Mouse (Mus musculus) layer of hippocampus, postnatal 14 days (tissue): ENCODE measurements at regions not wholly inside any gene's neighbourhood (a gene's known extent, or its start where the extent isn't known, plus 50 kb on each side); places are given as distances from the start of the nearest gene placed in this dataset.
A peak's percentile ranks its signal among the peaks of the same experiment; 100 is the strongest.

Experiments used
- DNase-seq, 2 experiments: peaks; one replicate each; pipeline ENCODE4 v3.0.0; 2021 to 2022; ENCODE audit warnings: low spot score in 2 of 2, mixed read lengths in 1 of 2

DNA sequence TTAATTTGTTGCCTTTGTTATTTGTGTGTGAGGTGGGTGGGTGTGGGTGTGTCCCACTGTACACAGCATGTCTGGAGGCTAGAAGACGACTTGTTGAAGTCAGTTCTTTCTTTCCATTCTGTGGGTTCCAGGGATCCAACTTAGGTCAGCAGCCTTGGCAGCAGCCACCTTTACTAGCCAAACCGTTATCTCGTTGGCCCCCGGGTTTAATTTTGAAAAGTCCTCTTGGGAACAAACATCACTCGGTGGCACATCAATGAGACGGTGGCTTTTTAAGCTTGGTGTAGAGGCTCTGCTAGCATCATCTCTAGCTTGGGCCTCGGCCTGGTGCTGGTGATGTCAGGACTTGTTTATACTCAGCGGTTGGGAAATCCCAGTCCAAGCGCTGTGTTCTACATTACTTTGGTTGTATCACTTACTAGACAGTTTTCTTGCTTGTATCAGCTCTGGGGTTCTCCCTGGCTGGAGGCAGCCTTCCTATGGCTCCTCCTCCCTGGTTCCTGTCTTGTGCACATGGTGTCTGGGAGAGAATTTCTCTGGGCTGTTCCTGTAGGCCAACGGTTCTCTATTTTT lies 217.6 kb downstream of the Tle3 start:
- no peak for DNase-seq

DNA sequence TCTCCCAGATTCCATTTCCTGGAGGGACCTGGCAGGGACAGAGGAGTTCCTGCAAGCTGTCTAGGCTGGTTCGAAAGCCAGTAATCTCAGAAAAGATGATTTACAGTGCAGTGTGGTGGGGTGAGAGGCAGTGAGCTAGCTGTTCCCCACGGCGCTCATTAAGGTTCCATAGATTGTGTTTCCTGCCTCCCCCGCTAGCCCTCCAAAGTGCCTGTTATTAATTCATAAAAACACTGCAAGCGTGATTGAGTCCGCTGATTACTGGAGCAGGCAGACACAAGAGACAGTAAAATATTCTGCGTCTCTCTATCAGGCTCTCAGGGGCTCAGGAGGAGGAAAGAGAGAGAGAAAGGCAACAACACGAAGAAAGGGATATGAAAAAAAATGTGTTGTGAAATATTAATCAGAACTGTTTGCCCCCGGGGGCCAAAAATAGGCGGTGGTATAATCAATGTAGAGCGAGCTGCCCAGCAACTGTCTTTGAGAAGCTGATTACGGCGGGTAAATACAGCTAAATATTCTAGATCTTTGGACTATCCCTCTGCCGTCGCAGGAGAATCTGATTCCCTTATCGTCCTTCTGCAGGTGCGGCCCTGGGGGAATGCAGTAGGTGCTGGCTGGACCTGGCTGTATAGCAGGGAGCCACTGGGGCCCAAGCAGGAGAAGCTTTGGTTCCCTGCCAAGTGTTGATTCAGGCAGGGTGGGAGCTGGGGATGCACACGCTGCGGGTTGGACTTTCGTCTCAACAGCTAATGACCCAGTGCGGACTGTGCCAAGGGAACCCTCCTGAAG lies 211.3 kb downstream of the Tle3 start:
- DNase-seq = no peak

DNA sequence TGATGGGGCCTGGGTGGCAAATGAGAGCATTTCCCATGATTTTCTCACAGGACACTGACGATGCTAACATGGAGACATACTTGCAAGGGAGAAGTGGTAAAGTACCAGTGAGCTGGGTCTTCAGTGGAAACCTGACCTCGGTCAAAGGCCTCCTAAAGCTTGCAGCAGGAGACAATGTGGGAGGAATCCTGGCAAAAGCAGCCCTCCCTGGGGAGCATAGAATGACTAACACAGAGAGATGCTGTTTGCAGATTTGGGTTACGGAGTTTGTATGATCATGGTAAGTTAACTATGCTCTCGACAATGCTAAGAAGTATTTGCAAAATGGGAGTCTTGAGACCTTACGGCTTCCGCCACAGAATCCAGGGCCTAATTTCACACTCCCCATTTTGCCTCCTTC lies 208.9 kb downstream of the Tle3 start:
- no peak for DNase-seq

DNA sequence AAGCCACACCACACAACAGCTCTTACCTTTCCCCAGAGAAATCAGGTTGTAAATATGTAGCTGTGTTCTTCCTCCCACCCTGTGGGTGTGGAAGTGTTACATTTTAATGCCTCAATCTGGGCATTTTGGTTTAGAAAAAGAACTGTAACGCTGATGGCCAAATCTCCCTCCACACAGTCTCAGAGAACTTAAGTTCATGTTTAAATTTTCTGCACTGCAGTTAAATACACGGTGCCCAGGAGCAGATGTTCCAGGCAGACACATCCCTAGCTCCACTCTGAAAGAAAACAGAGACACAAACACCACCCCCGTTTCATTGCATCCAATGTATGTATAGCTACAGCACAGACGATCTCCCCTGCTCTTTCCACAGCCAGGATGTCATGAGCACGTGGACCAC lies 206.1 kb downstream of the Tle3 start:
- DNase-seq = no peak

DNA sequence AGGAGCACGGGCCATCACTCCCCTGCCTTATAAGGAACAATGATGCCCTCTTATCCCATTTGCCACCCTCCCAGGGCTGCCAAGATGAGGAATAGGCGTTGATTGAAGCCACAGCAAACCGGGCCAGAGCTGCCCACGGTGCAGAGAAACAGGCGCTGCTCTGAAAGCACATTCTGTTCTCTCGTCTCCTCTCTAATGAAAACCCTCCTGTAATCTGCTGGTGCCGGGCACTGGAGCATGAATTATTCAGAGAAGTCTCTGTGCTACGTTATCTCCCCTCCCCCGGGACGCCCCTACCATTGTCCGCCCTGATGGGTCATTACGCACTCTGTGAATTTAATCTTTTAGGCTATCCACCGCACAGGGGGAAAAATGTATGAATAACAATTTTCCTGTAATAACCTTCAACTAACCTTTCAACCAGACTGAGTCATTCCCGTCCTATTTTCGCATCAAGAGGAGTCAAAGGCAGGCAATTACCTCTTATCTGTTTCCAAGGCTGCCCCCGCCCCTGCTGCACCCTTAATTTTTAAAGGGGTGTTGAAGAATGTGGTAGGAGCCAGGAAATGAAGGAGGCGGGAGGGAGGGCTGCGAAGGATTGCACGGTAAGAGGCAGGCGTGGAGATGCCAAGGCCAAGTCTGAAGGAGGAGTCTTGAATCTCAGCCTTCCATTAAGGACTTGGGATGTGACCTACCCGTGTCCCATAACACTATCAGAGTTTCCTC lies 201.6 kb downstream of the Tle3 start:
- DNase-seq = peak; percentile 65 to 84

DNA sequence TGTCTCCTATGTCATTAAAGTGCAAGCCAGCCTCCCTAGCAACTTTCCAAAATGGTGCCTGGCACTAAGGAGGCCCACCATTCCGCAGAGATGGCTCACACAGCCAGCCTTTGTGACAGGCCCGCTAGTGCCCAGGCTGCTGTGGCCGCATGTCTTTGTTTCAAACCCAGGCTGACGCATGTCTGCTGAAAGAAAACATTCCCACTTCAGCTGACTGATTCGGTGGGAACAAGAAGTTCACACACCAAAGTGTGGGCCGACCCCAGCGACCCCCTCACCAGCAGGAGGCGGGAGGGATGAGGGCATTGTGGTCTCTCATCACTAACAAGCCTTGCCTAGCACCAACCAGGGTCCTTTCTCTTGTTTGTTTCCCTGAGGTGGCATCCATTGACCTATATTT lies 190.9 kb downstream of the Tle3 start:
- peak in 1 of 2 experiments; percentile 23 for DNase-seq

DNA sequence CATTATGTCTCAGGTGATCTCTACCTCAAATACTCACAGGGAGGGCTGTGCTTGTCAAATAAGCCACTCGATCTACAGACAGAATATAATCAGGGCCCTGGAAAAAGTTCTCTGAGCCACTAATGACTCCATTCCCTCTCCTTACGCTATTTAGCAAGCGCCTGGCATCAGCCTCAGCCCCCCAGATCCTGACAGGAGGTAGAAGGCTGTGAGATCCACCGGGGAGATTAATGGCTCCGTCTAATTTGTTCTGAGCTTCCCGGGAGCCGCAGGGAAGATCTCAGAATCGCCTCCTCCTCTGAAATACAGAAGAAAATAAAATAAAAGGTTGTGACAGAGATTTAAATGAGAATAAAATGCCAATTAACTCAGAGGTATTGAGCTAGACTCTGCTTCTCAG lies 189.4 kb downstream of the Tle3 start:
- no peak for DNase-seq

DNA sequence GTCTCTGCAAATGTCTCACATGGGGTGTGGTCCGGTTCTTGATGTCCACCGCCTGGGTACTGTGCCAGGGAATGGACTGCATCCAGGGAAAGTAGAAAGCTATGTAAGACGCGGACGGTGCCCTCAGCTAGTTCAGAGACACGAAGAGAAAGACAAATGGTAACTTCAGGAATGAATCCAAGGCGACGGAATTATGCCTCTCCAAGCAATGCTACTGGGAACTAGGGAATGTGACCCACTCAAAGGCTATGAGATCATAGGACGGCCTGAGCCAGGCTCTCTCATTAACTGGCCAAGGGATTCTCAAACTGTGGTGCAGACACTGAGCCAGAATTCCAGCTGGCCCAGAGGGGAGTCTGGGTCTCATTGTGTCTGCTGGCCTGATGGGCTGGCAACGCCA lies 186.5 kb downstream of the Tle3 start:
- peak; percentile 22 to 80 for DNase-seq

DNA sequence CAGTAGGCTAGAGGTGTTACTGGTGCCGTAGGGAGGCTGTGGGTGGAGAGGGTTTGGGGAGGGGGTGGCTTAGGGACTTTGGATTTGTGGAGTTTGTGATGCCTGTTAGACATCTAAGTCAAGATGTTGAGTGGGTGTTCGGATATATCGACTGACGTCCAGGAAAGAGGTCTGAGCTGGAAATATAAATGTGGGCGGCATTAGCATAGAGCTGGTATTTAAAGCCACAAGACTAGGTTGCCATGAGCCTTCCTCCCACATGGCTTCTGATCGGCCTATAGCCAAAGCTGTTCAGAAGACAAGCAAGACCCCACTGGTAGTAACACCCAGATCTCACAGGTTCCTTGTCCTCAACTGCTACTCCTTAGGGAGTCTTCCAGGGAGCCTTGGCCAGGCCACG lies 184.9 kb downstream of the Tle3 start:
- peak in 1 of 2 experiments; percentile 15 for DNase-seq

DNA sequence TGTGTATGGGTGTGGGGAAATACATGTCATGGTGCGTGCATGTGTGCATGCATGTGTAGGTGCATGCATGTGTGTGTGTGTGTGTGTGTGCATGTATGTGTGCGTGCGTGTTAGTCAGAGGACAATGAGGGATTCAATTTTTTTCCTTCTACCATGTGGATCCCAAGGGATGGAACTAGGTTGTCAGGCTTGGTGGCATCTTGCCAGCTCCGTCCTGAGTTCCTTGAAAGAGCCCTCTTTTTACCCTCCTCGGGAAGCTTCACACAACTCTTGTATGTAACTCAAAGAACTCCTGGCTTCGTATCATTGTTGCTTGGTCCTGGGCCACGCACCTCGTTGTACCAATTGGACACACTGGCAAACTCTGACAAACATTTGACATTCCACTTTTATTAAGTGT lies 183.0 kb downstream of the Tle3 start:
- no peak for DNase-seq

DNA sequence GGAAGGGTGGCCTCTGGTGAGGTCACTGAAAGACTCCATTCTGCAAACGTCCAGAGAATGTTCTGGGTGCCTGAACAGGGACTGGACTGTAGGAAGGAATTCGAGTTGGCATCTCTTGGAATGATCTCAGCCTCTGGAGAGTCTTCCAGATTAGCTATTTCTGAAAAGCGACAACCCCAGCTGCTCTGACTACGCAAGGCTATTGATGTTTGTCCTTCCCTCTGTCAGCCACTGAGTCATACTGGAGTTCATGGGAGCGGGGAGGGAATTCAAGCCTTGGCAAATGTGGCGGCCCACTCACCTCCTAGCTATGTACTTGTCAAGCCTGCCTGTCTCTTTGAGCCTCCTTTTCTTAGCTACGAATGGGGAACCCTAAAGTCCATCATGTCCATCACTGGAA lies 182.4 kb downstream of the Tle3 start:
- no peak for DNase-seq

DNA sequence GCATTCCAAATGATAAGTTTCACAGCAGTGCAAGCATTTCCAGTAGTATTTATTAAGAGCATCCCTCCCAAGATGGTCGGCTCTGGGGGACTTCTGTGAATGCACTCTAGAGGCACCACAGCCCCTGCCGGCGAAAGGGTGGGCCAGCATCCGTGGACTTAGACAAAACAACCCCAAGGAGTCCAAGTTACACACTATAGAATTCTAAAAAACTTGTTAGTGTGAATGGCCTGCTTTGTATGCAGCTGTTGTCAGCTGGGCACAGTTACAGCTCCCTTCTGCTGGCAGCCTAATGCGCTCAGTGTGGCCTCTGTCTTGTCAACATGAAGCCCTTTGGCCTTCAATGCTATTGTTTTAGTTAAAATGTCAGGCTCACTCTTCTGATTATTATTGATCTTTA lies 181.5 kb downstream of the Tle3 start:
- no peak for DNase-seq

DNA sequence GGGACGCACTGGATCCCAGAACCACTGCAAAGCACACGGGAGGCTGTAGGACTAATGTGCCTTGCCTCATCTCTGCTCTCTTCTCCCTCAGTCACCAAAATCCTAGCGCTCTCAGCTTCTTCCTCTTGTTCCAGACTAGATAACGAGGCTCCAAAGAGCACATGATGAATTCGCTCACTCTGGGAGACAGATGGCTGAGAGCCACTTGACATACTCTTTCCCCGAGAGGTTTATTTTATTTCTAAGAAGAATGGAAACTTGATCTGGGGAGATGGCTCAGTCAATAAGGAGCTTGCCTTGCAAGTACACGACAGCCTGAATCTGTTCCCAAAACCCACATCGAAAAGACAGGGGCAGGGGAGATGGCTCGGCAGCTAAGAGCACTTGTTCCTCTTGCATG lies 179.2 kb downstream of the Tle3 start:
- DNase-seq = no peak

DNA sequence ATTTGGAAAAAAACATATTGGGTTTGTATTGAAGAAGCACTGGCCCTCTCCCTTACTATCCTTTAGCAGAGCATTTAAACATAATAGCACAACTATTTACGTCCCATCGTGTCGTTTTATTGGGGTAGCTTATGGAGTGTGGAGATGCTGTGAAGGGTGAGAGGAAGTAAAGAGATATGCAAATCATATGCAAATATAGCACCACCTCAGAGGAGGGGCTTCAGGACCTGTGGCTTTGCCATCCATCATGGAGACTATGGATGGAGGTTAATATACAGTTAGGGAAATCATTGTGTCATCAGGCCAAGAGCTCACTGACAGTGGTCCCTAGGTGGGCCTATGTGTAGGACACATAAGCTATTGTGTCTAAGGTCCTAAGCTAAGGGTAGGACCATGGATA lies 178.2 kb downstream of the Tle3 start:
- DNase-seq = no peak

DNA sequence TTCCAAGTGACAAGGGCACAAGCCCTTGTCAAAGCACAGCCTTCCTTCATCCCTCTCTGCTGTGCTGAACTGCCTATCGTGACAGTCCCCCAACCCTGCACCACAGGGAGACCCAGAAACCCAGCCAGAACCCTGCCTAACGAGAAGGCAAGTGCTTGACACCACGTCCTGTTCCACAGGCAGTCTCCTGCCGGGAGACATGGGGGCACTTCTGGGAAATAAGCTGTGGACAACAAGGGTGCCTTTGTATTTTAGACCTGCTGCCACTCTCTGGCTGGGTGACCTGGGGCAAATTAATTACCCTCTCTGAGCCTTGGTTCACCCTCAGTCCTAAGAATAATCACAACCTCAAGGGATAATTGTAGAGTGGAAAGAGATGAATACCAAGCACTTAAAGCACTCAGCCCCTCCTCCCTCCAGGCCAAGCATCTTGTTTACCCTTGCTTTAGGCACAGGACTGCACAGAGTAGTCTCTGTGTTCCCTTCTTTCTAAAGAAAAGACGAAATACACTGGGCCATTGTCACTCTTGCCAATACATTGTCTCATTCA lies 177.6 kb downstream of the Tle3 start:
- DNase-seq = peak; percentile 36 to 66

DNA sequence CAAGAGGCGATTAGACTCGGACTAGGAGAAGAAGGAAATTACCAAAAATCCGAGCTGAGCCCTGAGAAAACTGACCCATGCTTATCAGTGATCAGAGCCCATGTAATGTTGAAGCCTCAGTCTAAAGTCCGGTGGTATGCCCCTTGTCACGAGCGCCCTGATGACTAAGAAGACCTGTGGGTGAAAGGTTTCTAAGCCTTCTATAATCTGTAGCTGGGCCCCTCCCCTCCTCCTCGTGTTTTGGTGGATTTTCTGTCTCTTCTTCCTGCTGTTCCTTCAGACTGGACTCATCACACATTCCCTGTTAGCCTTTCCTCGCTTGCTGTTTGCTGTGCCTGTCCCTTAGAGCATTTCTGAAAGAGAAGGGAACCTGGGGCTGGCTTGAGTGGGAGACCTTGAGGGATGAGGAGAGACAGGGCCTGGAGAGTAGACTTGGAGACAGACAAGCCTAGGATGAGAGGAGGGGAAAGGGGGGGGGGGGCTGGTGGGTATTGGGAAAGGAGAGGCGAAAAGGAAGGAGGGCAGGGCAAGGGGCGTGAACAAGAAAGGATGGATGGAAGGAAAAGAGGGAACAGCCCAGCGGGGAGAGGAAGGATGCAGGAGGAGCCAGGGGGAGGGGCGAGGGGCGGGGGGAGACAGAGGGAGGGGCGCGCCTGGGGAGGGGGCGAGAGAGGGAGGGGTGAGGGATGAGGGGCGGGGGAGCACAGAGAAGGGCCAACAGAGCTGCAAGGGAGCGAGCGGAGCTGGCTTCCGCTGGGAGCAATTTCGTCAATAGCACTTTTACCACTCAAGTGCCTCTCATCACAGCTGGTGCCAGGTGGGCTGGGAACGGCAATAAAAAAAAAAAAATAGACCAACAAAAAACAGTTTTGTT lies 165.4 kb downstream of the Tle3 start:
- no peak for DNase-seq

DNA sequence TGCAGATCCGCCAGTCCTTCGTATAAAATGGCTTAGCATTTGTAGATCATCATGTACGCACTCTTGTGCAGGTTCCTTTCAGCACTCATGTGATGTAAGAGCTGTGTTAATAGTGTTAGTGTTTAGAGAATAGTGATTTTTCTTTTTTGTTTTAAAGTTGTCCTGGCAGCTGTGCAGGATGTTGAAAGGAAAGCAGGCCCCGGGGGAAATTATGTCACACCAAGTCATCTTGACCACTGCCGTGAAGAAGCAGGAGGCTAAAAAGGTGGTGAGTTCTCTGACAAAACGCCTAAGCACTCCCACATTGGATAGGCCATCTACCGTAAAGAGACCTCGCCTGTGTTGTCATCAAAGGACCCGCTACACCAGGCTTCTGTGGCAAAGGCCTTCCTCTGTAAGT lies 161.1 kb downstream of the Tle3 start:
- no peak for DNase-seq

DNA sequence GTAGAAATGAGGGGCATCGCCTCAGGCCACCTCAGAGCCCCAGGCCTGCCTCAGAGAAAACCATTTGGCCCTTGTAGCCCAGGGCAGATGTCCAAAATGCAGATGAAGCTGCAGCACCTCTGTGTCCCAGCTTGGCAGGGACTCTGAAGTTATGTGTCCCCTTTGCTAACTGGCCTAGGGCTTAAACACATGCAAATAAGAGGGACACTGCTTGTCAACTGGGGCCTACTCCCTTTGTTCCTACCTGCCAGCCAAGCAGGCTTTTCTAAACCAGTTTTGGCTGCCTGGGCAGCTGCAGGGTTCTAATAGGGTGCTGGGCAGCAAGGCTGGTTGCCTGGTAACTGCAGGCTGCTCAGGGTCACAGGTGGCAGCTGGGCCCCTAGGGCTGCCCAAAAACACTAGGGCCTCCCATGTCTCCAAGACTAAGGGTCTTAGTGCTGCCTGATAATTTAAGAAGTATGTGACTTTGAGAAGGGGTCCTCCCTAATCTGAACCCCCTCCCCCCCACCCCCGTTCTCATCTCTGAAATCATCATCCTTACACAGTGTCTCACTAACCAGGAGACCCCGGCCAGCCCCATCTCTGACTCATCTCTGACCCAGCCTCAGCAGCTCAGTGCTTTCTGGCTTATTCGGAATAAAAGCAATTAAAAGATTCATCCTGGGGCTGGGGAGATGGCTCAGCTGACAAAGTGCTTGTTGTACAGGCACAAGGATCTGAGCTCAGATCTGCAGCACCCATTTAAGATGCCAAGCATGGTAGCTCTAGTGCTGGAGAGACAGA lies 158.3 kb downstream of the Tle3 start:
- peak in 1 of 2 experiments; percentile 65 for DNase-seq

DNA sequence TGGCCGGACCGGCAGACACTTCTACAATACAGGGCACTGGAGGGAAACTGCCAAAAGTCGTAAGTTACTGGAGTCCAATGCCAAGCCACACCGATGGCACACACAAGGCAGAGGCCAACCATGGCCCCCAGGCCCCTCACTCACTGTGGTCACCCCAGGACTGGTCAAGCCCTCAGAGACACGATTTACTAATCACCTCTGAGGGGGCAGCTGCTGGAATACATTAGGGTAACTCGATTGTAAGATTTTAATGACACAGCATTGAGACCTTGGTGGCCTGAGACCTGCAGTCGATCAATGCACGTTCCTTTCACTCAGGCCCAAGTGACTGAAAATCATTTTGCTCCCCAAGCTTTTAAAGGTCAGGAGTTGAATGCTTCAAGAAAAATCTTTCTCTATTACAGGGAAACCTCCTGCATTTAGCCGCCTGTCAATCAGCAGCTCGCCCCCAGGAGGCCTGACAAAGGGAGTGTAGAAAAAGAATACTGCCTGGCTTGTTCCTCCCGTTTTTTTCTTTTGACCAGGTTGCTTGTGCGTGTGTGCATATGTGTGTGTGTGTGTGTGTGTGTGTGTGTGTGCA lies 156.2 kb downstream of the Tle3 start:
- no peak for DNase-seq

DNA sequence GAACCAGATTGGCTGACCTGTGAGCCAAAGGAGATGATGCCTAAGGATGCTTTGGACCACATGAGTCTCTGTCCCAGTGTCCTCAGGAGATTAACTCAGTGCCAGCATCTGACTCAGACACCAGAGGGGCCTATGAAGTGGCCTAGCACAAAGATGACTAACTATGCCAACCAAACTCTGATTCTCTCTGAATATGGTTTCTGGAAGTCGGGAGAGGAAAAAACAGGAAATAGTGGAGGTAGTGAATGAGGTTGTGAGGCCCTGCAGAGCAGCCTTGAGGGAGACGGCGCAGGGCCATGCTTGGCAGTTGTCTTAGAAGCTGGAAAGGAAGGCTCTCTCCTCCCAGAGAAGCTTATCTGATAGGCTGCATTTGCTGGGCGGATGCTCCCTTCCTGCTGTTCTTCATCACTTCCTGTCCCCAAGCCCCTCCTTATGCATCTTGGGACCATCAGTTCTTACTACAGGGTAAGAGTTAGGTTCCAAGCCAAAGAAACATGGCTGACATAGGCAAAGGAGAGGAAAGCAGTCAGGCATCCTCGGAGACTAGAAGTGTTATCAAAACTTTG lies 155.4 kb downstream of the Tle3 start:
- no peak for DNase-seq
